Mouse (Mus musculus): ENCODE results near the gene Arpc5l. TPM values are rescaled to one million over a fixed set of nuclear protein-coding genes. Genes with fewer than 3 reads are reported as not detected.

Arpc5l gene
- polyA plus RNA-seq, 1 experiment from 2014 or later, result 60.7 TPM

- Histone ChIP-seq H3K9me3 (ENCODE audit: low read length) (peaks cover 5% of the 10 kb centered on the region), H3K4me1 (ENCODE audit: insufficient read depth) (0 out of 2 replicates have a peak, but pooled peaks cover 2% of the 10 kb centered on the region), H3K4me3 (ENCODE audit: low read depth, low read length) (no peak overlapping the region), H3K4me2 (ENCODE audit: low read depth, low read length) (no peak overlapping the region), H3K36me3 (replicated peaks; ENCODE audit: insufficient read depth, low read length) (no peaks in the 10 kb centered on the region), H3K9ac (replicated peaks) (no peak overlapping the region), H3K27ac (ENCODE audit: low read depth) (no peak overlapping the region), H3K27me3 (ENCODE audit: insufficient read depth, low read length) (no peaks in the 10 kb centered on the region)
- ATAC-seq, result no peak
- no peak for TF ChIP-seq EP300 (IDR thresholded peaks at IDR 0.05; ENCODE audit: low read depth)
- TF ChIP-seq CTCF (IDR thresholded peaks at IDR 0.05; ENCODE audit: low read depth), result peak; percentile 54
- DNase-seq, result no peak
- WGBS (ENCODE audit: insufficient replicate concordance), result 94% methylated on average over 2 of the region's 2 CpGs
These were observed 21.7 kb upstream of the Arpc5l start for GRCm38 (mm10) chr2:38983456-38983855.

- H3K27ac ChIP-seq (ENCODE audit: low read depth), result no peak overlapping the region
- H3K9ac ChIP-seq (replicated peaks), result no peak overlapping the region
- H3K27me3 ChIP-seq (ENCODE audit: insufficient read depth, low read length), result no peaks in the 10 kb centered on the region
- H3K4me2 ChIP-seq (ENCODE audit: low read depth, low read length), result no peak overlapping the region
- no peak for TF ChIP-seq CTCF (IDR thresholded peaks at IDR 0.05; ENCODE audit: low read depth)
- no peak for TF ChIP-seq EP300 (IDR thresholded peaks at IDR 0.05; ENCODE audit: low read depth)
- H3K4me3 ChIP-seq (ENCODE audit: low read depth, low read length), result no peak overlapping the region
- H3K9me3 ChIP-seq (ENCODE audit: low read length), result peaks cover 5% of the 10 kb centered on the region
- ATAC-seq (no peak), DNase-seq (no peak)
- 0 out of 2 replicates have a peak, but pooled peaks cover 2% of the 10 kb centered on the region for H3K4me1 ChIP-seq (ENCODE audit: insufficient read depth)
- H3K36me3 ChIP-seq (replicated peaks; ENCODE audit: insufficient read depth, low read length), result no peaks in the 10 kb centered on the region
- 67% methylated on average over 3 of the region's 3 CpGs for WGBS (ENCODE audit: insufficient replicate concordance)
These were observed 18.6 kb upstream of the Arpc5l start for GRCm38 (mm10) chr2:38986580-38986979.

- Histone ChIP-seq H3K27ac (ENCODE audit: low read depth) (no peak overlapping the region), H3K4me3 (ENCODE audit: low read depth, low read length) (no peak overlapping the region), H3K9ac (replicated peaks) (no peak overlapping the region), H3K36me3 (replicated peaks; ENCODE audit: insufficient read depth, low read length) (no peaks in the 10 kb centered on the region), H3K27me3 (ENCODE audit: insufficient read depth, low read length) (no peaks in the 10 kb centered on the region), H3K9me3 (ENCODE audit: low read length) (peaks cover 5% of the 10 kb centered on the region), H3K4me2 (ENCODE audit: low read depth, low read length) (no peak overlapping the region), H3K4me1 (ENCODE audit: insufficient read depth) (0 out of 2 replicates have a peak, but pooled peaks cover 2% of the 10 kb centered on the region)
- WGBS (ENCODE audit: insufficient replicate concordance), result 73% methylated on average over 1 of the region's 1 CpGs
- DNase-seq (no peak), ATAC-seq (no peak)
- TF ChIP-seq EP300 (IDR thresholded peaks at IDR 0.05; ENCODE audit: low read depth), result no peak
- TF ChIP-seq CTCF (IDR thresholded peaks at IDR 0.05; ENCODE audit: low read depth), result no peak
These were observed 17.8 kb upstream of the Arpc5l start for GRCm38 (mm10) chr2:38987371-38987770.

- peaks cover 2% of the 10 kb centered on the region; the same call in 1 of the 2 replicates for H3K4me1 ChIP-seq (ENCODE audit: insufficient read depth)
- H3K9ac ChIP-seq (replicated peaks), result no peak overlapping the region
- DNase-seq (no peak), ATAC-seq (no peak)
- H3K36me3 ChIP-seq (replicated peaks; ENCODE audit: insufficient read depth, low read length), result no peaks in the 10 kb centered on the region
- no peaks in the 10 kb centered on the region for H3K27me3 ChIP-seq (ENCODE audit: insufficient read depth, low read length)
- 66% methylated on average over 6 of the region's 6 CpGs for WGBS (ENCODE audit: insufficient replicate concordance)
- peaks cover 5% of the 10 kb centered on the region for H3K9me3 ChIP-seq (ENCODE audit: low read length)
- H3K4me2 ChIP-seq (ENCODE audit: low read depth, low read length), result no peak overlapping the region
- no peak overlapping the region for H3K27ac ChIP-seq (ENCODE audit: low read depth)
- no peak overlapping the region for H3K4me3 ChIP-seq (ENCODE audit: low read depth, low read length)
- TF ChIP-seq CTCF (IDR thresholded peaks at IDR 0.05; ENCODE audit: low read depth) (no peak), EP300 (IDR thresholded peaks at IDR 0.05; ENCODE audit: low read depth) (no peak)
These were observed 17.2 kb upstream of the Arpc5l start for GRCm38 (mm10) chr2:38987803-38988510.

GRCm38 (mm10) chr2:38988929-38989328 lies 16.2 kb upstream of the Arpc5l start:
- WGBS (ENCODE audit: insufficient replicate concordance), result 65% methylated on average over 2 of the region's 2 CpGs

GRCm38 (mm10) chr2:38992004-38992403 lies 13.1 kb upstream of the Arpc5l start:
- no peaks in the 10 kb centered on the region for H3K9me3 ChIP-seq (ENCODE audit: low read length)

More at GRCm38 (mm10) chr2:38988929-38989328, 16.2 kb upstream of the Arpc5l start:
- Histone ChIP-seq H3K4me2 (ENCODE audit: low read depth, low read length) (no peak overlapping the region), H3K27ac (ENCODE audit: low read depth) (no peak overlapping the region), H3K27me3 (ENCODE audit: insufficient read depth, low read length) (no peaks in the 10 kb centered on the region), H3K4me3 (ENCODE audit: low read depth, low read length) (no peak overlapping the region), H3K9me3 (ENCODE audit: low read length) (no peaks in the 10 kb centered on the region; the same call in 1 of the 2 replicates), H3K4me1 (ENCODE audit: insufficient read depth) (peaks cover 2% of the 10 kb centered on the region; the same call in 1 of the 2 replicates), H3K36me3 (replicated peaks; ENCODE audit: insufficient read depth, low read length) (no peaks in the 10 kb centered on the region), H3K9ac (replicated peaks) (no peak overlapping the region)
- TF ChIP-seq CTCF (IDR thresholded peaks at IDR 0.05; ENCODE audit: low read depth) (no peak), EP300 (IDR thresholded peaks at IDR 0.05; ENCODE audit: low read depth) (peak; percentile 86)
- DNase-seq (no peak), ATAC-seq (peak; percentile 75)

More at GRCm38 (mm10) chr2:38992004-38992403, 13.1 kb upstream of the Arpc5l start:
- Histone ChIP-seq H3K9ac (replicated peaks) (no peak overlapping the region), H3K36me3 (replicated peaks; ENCODE audit: insufficient read depth, low read length) (no peaks in the 10 kb centered on the region), H3K27me3 (ENCODE audit: insufficient read depth, low read length) (no peaks in the 10 kb centered on the region), H3K4me1 (ENCODE audit: insufficient read depth) (peaks cover 2% of the 10 kb centered on the region; the same call in 1 of the 2 replicates), H3K4me3 (ENCODE audit: low read depth, low read length) (no peak overlapping the region), H3K4me2 (ENCODE audit: low read depth, low read length) (no peak overlapping the region), H3K27ac (ENCODE audit: low read depth) (no peak overlapping the region)
- WGBS (ENCODE audit: insufficient replicate concordance), result 45% methylated on average over 4 of the region's 4 CpGs
- TF ChIP-seq EP300 (IDR thresholded peaks at IDR 0.05; ENCODE audit: low read depth) (no peak), CTCF (IDR thresholded peaks at IDR 0.05; ENCODE audit: low read depth) (no peak)
- DNase-seq (no peak), ATAC-seq (no peak)
